Mouse (Mus musculus): ENCODE measurements around the gene Scrn1.

Scrn1 gene

GRCm38 (mm10) chr6:54467371-54467770 is 98.9 kb downstream of the Scrn1 start:
- DNase-seq = no peak

- no peak for DNase-seq
These were observed 101.4 kb downstream of the Scrn1 start for GRCm38 (mm10) chr6:54464926-54465325.

- no peak for DNase-seq
These were observed 102.4 kb downstream of the Scrn1 start for GRCm38 (mm10) chr6:54463701-54464458.

DNA sequence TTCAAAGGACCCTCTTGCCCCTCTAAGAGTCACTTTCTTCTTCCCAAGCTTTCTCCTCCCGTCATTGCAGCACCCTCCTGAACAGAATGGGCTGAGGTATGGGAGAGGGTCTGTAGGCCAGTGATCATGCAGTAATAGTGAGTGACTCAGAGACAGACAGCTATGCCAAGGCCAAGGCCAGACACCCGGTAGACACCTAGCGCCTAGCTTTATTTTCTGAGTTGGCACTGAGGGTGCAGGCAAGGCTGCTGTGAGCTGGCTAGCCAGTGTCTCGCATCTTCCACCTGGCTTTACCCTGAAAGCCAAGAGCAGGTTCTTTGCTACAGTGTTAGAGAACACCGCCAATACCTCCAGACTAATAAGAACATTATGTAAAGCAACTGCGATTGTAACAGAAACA is 103.5 kb downstream of the Scrn1 start:
- no peak for DNase-seq

- DNase-seq = no peak
These were observed 105.2 kb downstream of the Scrn1 start for GRCm38 (mm10) chr6:54460915-54461671.

DNA sequence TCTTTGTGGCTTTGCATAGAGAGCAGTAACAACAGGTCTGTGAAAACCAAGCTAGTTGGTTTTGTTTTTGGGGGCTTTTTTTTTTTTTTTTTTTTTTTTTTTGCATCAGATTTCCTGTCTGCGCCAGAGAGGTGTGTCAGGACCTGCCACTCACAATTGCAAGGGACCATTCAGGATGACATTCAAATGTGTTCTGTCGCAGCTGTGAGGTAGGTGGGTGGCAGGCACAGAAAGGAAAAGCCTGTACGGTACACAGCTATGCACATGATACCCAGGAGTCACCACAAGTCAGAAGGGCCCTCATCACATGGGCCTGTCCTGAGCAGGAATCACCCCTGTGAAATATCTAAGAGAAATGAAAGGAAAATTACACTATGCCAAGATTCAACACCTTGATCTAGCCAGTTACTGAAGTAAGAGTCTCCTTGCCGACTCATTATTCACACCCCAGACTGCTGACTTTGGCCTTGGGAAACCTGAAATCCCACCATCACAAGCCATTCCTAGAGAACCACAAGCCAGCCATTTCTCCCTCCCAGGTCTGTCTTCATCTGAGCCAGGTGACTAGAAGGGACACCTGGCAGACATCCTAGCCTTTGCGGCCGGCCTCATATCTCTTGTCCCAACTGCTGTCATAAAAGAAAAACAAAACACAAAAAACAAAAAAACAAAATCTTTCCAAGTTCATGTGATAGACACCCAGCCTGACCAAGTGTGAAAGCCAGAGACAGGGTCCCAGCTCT is 105.9 kb downstream of the Scrn1 start:
- no peak for DNase-seq

- DNase-seq = no peak
These were observed 106.6 kb downstream of the Scrn1 start for GRCm38 (mm10) chr6:54459661-54460060.

All from thymus, postnatal 25 days (tissue).